Mouse (Mus musculus): ENCODE measurements around the gene Taok1.

Gene Taok1

GRCm38 (mm10) chr11:77545261-77545660 lies 62.4 kb downstream of the Taok1 start:
- WGBS: 82% methylated on average over 7 of the region's 7 CpGs

- 79% methylated on average over 4 of the region's 4 CpGs for WGBS
These were observed 75.3 kb downstream of the Taok1 start for GRCm38 (mm10) chr11:77532202-77532846.

GRCm38 (mm10) chr11:77530862-77531261 lies 76.8 kb downstream of the Taok1 start:
- 94% methylated on average over 2 of the region's 2 CpGs for WGBS

- 92% methylated on average over 3 of the region's 3 CpGs for WGBS
These were observed 78.0 kb downstream of the Taok1 start for GRCm38 (mm10) chr11:77529644-77530043.

GRCm38 (mm10) chr11:77528420-77528819 lies 79.2 kb downstream of the Taok1 start:
- 92% methylated on average over 3 of the region's 3 CpGs for WGBS

- 82% methylated on average over 3 of the region's 3 CpGs for WGBS
These were observed 81.7 kb downstream of the Taok1 start for GRCm38 (mm10) chr11:77525804-77526486.

GRCm38 (mm10) chr11:77520601-77521529 lies 86.8 kb downstream of the Taok1 start:
- 53% methylated on average over 5 of the region's 5 CpGs for WGBS

GRCm38 (mm10) chr11:77519043-77519442 lies 88.6 kb downstream of the Taok1 start, which contains the start of gene Gm10392:
TSS of gene Gm10392 (minus strand) at chr11:77519198.
- WGBS: 53% methylated on average over 5 of the region's 5 CpGs

- WGBS: 85% methylated on average over 27 of the region's 27 CpGs
These were observed 89.4 kb downstream of the Taok1 start for GRCm38 (mm10) chr11:77518051-77518798.

- 89% methylated on average over 5 of the region's 5 CpGs for WGBS
These were observed 90.8 kb downstream of the Taok1 start for GRCm38 (mm10) chr11:77516553-77517425.

- WGBS: 27% methylated on average over 39 of the region's 39 CpGs
These were observed 91.7 kb downstream of the Taok1 start, which contains the start of gene Trp53i13 for GRCm38 (mm10) chr11:77515637-77516552. TSS of gene Trp53i13 (minus strand) at chr11:77515980.

- WGBS: 1% methylated on average over 71 of the region's 72 CpGs
These were observed 92.6 kb downstream of the Taok1 start, which contains the start of gene Abhd15 for GRCm38 (mm10) chr11:77514832-77515636. TSS of gene Abhd15 (plus strand) at chr11:77515121.

GRCm38 (mm10) chr11:77514281-77514831 lies 93.3 kb downstream of the Taok1 start:
- 28% methylated on average over 19 of the region's 19 CpGs for WGBS

GRCm38 (mm10) chr11:77513811-77514170 lies 93.8 kb downstream of the Taok1 start:
- WGBS: 32% methylated on average over 10 of the region's 10 CpGs

GRCm38 (mm10) chr11:77512891-77513810 lies 94.5 kb downstream of the Taok1 start:
- 2% methylated on average over 61 of the region's 84 CpGs for WGBS

- 86% methylated on average over 5 of the region's 5 CpGs for WGBS
These were observed 96.3 kb downstream of the Taok1 start for GRCm38 (mm10) chr11:77511336-77511735.

All from cerebral cortex, adult 2 months (tissue).